Mouse (Mus musculus): ENCODE data around the gene Tex52.

The Tex52 gene

GRCm38 (mm10) chr6:128375192-128375591 is at the start of gene Tex52, which contains the start of gene Gm44596:
Gene Tex52, plus strand, starts transcription at chr6:128375456.
Gene Gm44596, plus strand, starts transcription at chr6:128375503.
- DNase-seq (ENCODE audit: low read depth) = no peak

DNA sequence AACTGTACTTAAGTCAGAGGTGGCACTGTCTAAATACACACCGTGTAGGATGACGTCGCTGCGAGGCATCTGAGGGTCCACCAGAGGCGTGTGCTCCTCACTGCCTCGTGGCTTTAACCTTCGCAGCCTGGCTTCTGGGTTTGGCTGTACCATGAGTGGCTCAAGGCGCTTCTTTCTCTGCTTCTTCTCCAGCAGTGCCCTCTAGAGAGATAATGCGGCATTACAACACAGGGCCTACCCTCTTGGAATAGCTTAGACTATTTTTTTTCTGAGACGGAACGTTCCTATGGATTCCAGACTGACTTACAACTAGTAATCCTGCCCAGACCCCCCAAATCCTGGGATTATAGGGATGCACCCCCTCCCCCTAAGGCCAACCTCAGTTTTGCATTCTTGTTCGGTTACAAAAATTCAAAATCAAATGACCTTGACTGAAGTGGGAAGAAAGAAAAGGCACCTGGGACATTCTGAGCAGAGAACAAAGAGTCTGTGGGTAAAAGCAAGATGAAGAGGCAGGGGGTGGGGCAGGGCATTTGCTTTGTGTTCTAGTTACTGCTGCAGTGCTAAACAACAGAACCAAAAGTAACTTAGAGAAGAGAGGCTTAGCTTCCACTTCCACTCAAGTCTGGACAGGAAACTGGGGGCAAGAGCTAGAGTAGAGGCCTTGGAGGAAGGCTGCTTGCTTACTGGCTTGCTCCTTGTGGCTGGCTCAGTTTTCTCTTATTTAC is 40.7 kb upstream of the Tex52 start:
- DNase-seq (ENCODE audit: low read depth) = peak; percentile 72

DNA sequence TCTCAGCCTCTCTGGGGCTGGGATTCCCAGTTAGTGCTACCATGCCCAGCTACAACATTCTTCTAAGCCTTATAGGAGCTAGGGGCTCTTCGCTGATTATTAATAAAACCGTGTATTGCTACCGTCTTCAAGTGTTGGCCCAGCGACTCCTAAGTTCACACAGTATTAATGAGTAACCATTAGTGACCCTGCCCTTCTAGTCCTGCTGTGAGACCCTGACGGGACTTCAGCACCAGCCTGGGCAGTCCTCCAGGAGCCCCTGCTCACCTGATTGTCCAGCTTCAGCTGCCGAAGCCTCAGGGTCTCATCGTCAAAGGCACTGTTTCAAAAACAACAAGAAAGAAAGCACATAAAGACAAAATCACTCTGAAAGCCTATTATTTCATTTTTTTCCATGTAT is 37.8 kb upstream of the Tex52 start:
- no peak for DNase-seq (ENCODE audit: low read depth)

GRCm38 (mm10) chr6:128338876-128339275 is 36.4 kb upstream of the Tex52 start:
- DNase-seq (ENCODE audit: low read depth) = no peak

- DNase-seq (ENCODE audit: low read depth) = no peak
These were observed 33.1 kb upstream of the Tex52 start for GRCm38 (mm10) chr6:128341956-128342723.

- no peak for DNase-seq (ENCODE audit: low read depth)
These were observed 29.6 kb upstream of the Tex52 start for GRCm38 (mm10) chr6:128345623-128346022.

DNA sequence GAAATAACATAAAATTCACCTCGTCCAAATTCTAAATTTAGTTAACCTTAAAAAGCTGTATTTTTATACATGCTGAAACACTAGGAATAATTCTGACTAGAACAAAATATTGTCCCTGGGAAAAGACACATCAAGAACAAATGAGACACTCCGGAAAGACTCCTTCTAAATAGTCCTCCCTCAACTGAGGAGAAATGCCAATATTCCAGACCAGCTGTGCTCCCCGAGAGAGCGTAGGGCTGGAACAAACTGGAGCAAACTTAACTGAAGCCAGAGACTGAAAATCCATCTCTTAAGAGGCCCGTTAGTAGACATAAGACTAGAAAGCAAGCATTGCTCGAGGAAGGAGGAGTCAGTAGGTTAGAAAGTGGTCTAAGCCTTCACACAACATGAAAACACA is 28.5 kb upstream of the Tex52 start:
- DNase-seq (ENCODE audit: low read depth) = no peak

DNA sequence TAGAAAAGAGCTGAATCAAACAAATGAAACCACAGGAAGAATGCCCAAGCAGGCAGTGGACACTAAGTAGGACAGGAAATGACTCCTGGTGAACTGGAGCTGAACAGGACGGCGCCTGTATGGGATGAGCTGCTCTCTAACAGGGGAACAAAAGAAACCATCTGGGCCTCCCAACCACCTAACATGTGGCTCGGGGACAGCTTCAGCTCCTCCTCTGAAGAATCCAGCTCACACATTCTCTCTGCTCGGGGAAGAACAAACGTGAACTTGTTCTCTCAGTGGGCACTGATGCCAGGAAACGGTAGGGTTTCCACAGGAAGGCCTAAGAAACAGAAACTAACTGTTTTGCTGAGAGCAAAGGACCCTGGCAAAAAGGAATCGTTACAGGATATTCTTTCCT is 25.5 kb upstream of the Tex52 start:
- DNase-seq (ENCODE audit: low read depth) = no peak

DNA sequence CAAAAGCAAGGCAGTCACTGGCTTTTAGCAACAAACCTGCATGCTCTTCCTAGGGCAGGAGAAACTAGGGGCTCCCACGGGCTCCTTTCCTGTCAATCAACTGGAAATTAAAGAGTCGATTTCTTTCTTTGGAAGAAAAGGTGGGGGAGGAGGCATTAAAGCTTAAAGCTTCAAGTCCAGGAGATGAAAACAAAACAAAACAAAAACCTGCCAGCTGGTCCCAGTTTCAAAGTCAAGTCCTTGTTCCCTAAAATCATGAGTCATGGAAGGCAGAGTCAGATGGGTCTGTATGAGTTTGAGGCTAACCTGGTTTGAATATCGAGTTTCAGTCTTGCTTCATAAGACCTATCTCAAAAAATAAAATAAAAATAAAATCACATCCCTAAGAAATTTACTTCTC is 21.1 kb upstream of the Tex52 start:
- DNase-seq (ENCODE audit: low read depth) = no peak

DNA sequence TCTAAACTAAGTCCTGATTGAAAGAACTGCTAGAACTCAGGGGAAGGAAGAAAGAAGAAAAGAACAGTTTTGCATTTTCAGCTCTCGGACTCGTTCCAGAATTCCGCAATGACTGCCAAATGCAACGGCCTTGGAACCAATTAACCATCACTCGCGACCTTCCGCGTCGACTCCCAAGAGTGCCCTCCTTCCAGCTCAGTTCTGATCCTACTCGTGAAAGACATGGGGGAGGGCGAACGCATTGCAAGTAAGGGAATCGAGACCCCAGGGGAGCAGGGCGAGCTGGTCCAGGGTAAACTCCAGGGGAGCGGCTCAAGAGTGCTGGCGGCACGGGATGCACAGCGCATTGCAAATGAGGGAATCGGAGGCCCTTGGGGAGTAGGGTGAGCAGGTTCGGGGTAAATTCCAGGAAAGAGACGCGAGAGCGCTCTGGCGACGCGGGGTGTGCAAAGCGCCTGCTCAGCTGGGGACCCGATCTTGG is 20.0 kb upstream of the Tex52 start:
- no peak for DNase-seq (ENCODE audit: low read depth)

DNA sequence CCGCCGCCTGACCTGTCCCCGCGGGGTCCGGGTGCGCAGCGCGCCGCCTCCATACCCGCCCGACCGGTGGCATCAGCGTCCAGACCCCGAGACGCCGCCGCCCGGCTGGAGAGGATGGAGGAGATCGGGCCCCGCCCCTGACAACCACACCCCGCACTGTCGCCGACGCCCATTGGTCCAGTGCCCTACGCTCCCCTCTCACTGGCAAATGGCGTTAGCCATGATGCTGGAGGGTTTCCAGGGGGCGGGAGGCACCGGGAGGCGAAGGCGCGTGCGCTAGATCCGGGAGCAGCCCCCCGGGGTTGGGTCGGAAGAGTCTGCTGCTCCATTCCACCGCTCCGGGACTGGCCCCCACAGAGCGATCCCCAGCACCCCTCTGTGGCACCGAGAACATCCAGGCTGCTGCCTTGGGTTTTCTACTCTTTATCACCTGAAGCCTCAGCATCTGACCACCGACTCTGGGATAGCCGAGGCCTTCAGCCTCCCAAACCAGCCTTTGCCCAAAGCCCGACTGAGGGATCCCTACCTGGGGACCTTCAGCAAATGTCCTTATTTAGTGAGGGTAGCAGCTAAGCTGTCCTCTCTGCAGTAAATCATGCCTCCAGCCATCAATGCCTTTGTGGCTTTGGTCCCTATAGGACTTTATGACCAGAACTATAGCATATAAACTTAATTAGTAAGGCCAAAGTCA is 19.4 kb upstream of the Tex52 start, which contains the start of gene Tulp3:
Tulp3 (minus strand) TSS at position 126 of the 691 bp plus-strand sequence.
- DNase-seq (ENCODE audit: low read depth) = peak; percentile 78

DNA sequence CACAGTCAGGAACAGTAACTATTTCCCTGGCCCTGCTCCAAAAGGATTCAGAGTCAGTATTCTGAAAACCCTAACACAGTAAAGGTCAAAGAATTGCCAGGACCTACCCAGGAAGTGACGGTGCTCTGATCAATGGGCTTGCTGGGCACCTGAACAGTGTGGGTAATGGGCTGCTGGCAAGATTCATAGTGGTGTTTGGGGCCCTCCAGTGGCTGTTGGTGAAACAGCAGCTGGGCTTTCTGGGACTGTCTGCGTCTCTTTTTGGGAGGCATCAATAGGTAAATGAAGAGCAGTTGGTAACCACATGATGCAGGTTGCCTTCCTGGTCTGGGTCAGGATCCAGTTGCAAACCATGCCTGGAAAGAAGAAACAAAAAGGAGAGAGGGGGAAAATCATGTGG is 16.3 kb upstream of the Tex52 start:
- no peak for DNase-seq (ENCODE audit: low read depth)

DNA sequence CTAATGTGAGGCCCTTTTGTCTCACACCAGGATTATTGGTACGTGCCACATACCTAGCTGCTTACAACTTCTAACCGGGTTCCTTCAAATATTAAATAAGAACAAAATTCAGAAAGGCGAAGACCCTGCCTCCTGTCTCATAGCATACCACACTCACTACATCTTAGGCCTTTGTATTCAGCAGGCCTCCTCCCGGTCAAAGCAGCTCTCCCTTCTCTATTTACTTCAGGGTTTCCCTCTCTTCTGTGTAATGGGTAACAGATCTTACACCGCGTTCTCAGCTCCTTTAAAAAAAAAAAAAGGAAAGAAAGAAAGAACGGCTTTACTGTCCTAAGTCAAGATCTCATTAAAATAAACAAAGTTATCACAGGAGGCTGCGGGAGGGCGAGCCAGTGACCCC is 13.4 kb upstream of the Tex52 start:
- no peak for DNase-seq (ENCODE audit: low read depth)

DNA sequence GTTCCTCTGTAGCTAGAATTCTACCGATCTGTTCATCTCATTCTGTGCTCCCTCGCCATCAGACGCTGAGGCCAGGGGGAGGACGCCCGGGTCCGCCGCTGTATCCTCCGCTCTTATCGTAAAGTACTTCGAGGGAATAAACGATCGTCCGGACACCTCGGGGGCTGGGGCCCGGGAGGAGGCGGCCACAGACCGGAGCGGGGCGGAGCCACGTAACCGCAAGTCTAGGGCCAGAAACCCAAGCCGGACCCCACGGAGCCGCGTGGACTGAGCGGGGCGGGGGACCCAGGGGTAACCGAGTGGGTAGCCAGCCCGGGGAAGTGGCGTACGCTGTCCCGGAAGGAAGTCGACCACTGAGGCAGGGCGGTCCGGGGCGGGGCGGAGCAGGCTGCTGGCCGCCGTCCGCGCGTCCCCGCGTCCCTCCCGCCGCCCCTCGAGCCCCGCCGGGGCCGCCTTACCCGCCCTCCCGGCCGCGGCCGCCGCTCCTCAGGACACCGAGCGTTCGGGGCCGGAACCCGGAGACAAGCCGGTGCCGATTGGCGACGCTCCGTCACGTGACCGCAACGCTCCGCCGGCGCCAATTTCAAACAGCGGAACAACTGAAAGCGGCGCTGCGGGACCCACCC is 12.8 kb upstream of the Tex52 start, which contains the start of the genes Rhno1 and Foxm1:
Rhno1 (minus strand) TSS at position 531 of the 626 bp plus-strand sequence.
Foxm1 (plus strand) TSS at position 587 of the 626 bp plus-strand sequence.
- no peak for DNase-seq (ENCODE audit: low read depth)

DNA sequence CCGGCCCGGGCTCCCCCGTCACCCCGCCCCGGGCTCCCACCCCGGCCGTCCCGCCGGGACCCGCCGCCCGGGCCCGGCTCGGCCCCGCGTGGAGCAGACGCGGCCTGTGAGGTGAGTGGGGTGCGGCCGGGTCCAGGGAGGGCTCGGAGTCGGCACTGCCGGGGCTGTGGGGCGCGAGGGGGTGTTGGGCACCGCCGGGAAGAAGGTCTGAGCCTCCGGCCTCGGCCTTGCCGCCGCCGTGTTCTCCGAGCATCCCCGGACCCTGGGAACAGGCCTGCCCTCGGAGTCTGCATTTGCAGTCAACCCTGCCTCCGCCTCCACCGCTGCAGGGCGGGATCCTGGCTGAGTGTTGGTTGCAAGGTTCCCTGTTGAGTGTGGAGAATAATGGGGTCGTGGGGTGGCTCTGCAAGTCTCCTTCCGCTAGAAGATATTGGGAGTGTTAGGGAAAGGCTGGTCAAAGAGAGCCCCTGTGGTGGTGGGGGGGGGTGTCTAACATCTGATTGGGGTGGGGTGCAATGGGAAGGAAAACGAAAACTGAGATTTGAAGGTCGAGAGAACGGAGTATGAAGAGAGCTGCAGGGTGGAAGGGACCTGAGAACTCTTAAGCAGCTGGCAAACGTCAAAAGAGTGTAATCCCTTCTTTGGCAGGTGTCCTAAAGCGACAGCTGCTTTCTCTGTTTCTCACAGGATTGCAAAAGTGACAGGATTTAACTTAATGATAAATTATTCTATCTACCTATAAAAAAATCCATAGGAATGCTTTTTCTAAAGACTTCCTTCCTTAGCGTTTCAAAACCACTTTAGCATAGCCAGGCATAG is 12.0 kb upstream of the Tex52 start:
- DNase-seq (ENCODE audit: low read depth) = no peak

DNA sequence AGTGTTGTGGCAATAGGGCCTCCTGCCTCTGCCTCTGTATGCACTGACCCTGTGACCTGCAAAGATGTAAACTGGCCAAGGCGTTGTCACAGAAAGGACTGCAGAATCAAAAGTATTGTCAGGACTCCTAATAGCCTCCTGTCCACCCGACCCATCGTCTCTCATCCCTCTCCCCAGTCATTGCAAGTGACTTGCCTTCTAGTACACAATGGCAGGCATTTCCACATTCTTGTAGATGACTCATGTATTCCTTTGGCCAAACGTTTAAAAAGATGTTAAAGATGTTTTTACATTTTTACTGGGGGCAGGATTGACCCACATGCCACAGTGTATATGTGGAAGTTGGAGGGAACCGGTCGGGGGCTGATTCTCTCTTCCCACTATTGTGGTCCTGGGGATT is 10.5 kb upstream of the Tex52 start:
- DNase-seq (ENCODE audit: low read depth) = no peak

- DNase-seq (ENCODE audit: low read depth) = no peak
These were observed 8.8 kb upstream of the Tex52 start for GRCm38 (mm10) chr6:128366466-128366865.

DNA sequence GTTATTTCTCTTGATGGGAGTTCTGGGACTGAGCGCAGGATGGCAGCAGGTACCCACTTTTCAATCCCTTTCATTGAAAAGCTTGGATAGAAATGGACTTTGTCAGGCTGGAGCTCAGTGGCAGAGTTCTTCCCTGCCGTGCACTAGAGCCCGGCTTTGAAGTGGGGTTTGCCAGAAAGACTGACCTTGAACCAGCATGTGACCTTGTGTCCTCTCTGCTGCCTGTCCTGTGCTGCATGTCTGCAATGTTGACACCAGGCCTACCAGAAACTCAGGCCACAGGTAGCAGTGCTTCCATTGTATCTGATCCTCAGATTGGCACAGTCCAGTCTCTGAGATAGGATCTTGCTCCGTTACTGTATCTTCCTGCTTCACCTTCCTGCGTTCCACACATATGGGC is 5.2 kb upstream of the Tex52 start:
- no peak for DNase-seq (ENCODE audit: low read depth)

GRCm38 (mm10) chr6:128376371-128377085 is 1.3 kb downstream of the Tex52 start:
- no peak for DNase-seq (ENCODE audit: low read depth)

DNA sequence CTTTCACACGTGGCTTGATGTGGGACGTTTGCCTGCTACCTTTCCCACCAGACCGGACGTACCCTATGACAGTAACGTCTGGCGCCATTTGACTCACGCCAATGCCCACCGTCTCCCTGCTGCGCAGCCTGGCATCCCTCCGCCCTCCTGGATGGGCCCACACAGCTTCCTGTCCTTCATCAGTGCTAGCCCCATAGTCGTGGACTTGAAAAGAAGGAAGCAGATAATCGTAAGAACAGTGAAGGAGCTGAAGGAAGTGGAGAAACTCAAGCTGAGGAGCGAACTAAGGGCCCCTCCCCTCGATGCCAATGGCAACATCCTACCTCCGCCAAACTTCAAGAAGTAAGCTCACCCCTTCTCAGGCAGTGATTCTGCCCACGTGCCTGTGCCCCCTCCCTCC is 4.4 kb downstream of the Tex52 start:
- DNase-seq (ENCODE audit: low read depth) = no peak

Data from c-Kit-positive CD71-negative TER-119-negative erythroid progenitor cells, embryonic 14.5 days (primary cell).